Comparison of ENCODE assay signal across 19 mouse cellular contexts in genomic region chr1:98281053-98281770, GRCm38 (mm10).
DNase-seq lines count a peak whose midpoint lies in the region; ATAC-seq and TF ChIP-seq lines count a peak whose summit lies in the region.
"Had no signal": no experiment of that assay in that cellular context is flagged by ENCODE, and none has a peak within 500 bp of the region (broad histone marks: within the 10 kb centered on the region; RNA-seq: fewer than 3 reads in every experiment).

No protein-coding gene starts in this region.

- peak overlapping the region; percentile 54 for H3K27ac ChIP-seq in heart, embryonic 13.5 days (replicated peaks)
- peak overlapping the region; percentile 42 for H3K27ac ChIP-seq in lung, embryonic 15.5 days
- 0 out of 2 replicates have a peak overlapping the region, but pooled peaks have one; percentile 45 for H3K27ac ChIP-seq in forebrain, embryonic 16.5 days (ENCODE audit: low read length)
- peak overlapping the region; percentile 63 for H3K27ac ChIP-seq in midbrain, postnatal 0 days (ENCODE audit: low read depth, low read length)
- H3K27ac ChIP-seq: embryonic facial prominence, embryonic 12.5 days; gastrocnemius, adult 2 months; liver, embryonic 12.5 days had no signal

- no peaks in the 10 kb centered on the region for H3K36me3 ChIP-seq in heart, embryonic 13.5 days
- no peaks in the 10 kb centered on the region for H3K36me3 ChIP-seq in lung, embryonic 15.5 days
- no peaks in the 10 kb centered on the region for H3K36me3 ChIP-seq in forebrain, embryonic 16.5 days (ENCODE audit: control insufficient read depth, insufficient read depth)
- no peaks in the 10 kb centered on the region for H3K36me3 ChIP-seq in midbrain, postnatal 0 days (ENCODE audit: insufficient read depth, low read length)
- H3K36me3 ChIP-seq: embryonic facial prominence, embryonic 12.5 days; liver, embryonic 12.5 days had no signal

- 72% methylated on average over 2 of the region's 2 CpGs for WGBS in heart, embryonic 13.5 days
- WGBS in lung, embryonic 15.5 days = 57% methylated on average over 2 of the region's 2 CpGs
- WGBS in forebrain, embryonic 16.5 days = 61% methylated on average over 2 of the region's 2 CpGs
- 38% methylated on average over 2 of the region's 2 CpGs for WGBS in midbrain, postnatal 0 days

- TF ChIP-seq CTCF in midbrain, postnatal 0 days (IDR thresholded peaks at IDR 0.05) = no peak

- no peak overlapping the region for H3K9ac ChIP-seq in heart, embryonic 13.5 days
- no peak overlapping the region for H3K9ac ChIP-seq in lung, embryonic 15.5 days
- H3K9ac ChIP-seq in forebrain, embryonic 16.5 days (replicated peaks; ENCODE audit: low read depth, low read length) = no peak overlapping the region
- H3K9ac ChIP-seq in midbrain, postnatal 0 days (replicated peaks; ENCODE audit: low read length, poor library complexity, severe bottlenecking) = no peak overlapping the region
- H3K9ac ChIP-seq: embryonic facial prominence, embryonic 12.5 days; liver, embryonic 12.5 days had no signal

- H3K9me3 ChIP-seq in heart, embryonic 13.5 days = no peaks in the 10 kb centered on the region; the same call in 1 of the 2 replicates
- H3K9me3 ChIP-seq in lung, embryonic 15.5 days = no peaks in the 10 kb centered on the region
- no peaks in the 10 kb centered on the region for H3K9me3 ChIP-seq in forebrain, embryonic 16.5 days (ENCODE audit: control insufficient read depth, low read length)
- no peaks in the 10 kb centered on the region for H3K9me3 ChIP-seq in midbrain, postnatal 0 days (ENCODE audit: low read length)
- H3K9me3 ChIP-seq: embryonic facial prominence, embryonic 12.5 days; liver, embryonic 12.5 days; megakaryocyte, embryonic 14.5 days had no signal

- no peak overlapping the region for H3K4me2 ChIP-seq in heart, embryonic 13.5 days
- no peak overlapping the region for H3K4me2 ChIP-seq in lung, embryonic 15.5 days
- H3K4me2 ChIP-seq in forebrain, embryonic 16.5 days (ENCODE audit: low read length) = no peak overlapping the region
- H3K4me2 ChIP-seq in midbrain, postnatal 0 days (ENCODE audit: low read depth, low read length, poor library complexity, severe bottlenecking) = no peak overlapping the region
- H3K4me2 ChIP-seq: embryonic facial prominence, embryonic 12.5 days; liver, embryonic 12.5 days had no signal

- DNase-seq in heart, adult 11 months = no peak
- DNase-seq in lung, postnatal 10 days = no peak
- peak; percentile 34 for DNase-seq in midbrain, postnatal 0 days (ENCODE audit: low spot score)
- no peak for DNase-seq in embryo, embryonic 10.5 days (ENCODE audit: low spot score)
- no peak for DNase-seq in natural killer cell, adult 2 months (ENCODE audit: low spot score in 2 of 2)
- DNase-seq: adrenal gland, postnatal 14 days; cerebellum, postnatal 14 days; gastrocnemius, adult 2 months; kidney, adult 2 months; kidney, postnatal 25 days; left cerebral cortex, postnatal 4 days; retina, postnatal 1 day had no signal

- no peak overlapping the region for H3K4me3 ChIP-seq in heart, embryonic 13.5 days
- H3K4me3 ChIP-seq in lung, embryonic 15.5 days = no peak overlapping the region
- no peak overlapping the region for H3K4me3 ChIP-seq in forebrain, embryonic 16.5 days (replicated peaks; ENCODE audit: low read length)
- H3K4me3 ChIP-seq in midbrain, postnatal 0 days (ENCODE audit: low read depth, low read length) = no peak overlapping the region
- H3K4me3 ChIP-seq: embryonic facial prominence, embryonic 12.5 days; gastrocnemius, adult 2 months; liver, embryonic 12.5 days; megakaryocyte, embryonic 14.5 days had no signal

- no peak for ATAC-seq in heart, embryonic 13.5 days (ENCODE audit: extremely low read depth, insufficient number of reproducible peaks, low FRiP score, low TSS enrichment)
- ATAC-seq in lung, embryonic 15.5 days (ENCODE audit: borderline replicate concordance, extremely low read depth, low FRiP score, low TSS enrichment) = no peak
- peak; percentile 83 for ATAC-seq in forebrain, embryonic 16.5 days
- peak; percentile 84; the same call in 1 of the 2 replicates for ATAC-seq in midbrain, postnatal 0 days (ENCODE audit: low FRiP score)
- ATAC-seq: liver, embryonic 12.5 days; lung, postnatal 0 days had no signal

- no peaks in the 10 kb centered on the region for H3K27me3 ChIP-seq in heart, embryonic 13.5 days (replicated peaks)
- no peaks in the 10 kb centered on the region for H3K27me3 ChIP-seq in lung, embryonic 15.5 days
- no peaks in the 10 kb centered on the region for H3K27me3 ChIP-seq in forebrain, embryonic 16.5 days (replicated peaks; ENCODE audit: control insufficient read depth, insufficient read depth, low read length)
- no peaks in the 10 kb centered on the region for H3K27me3 ChIP-seq in midbrain, postnatal 0 days (ENCODE audit: insufficient read depth, low read length)
- H3K27me3 ChIP-seq: embryonic facial prominence, embryonic 12.5 days; liver, embryonic 12.5 days; megakaryocyte, embryonic 14.5 days had no signal

- H3K4me1 ChIP-seq in heart, embryonic 13.5 days = peaks cover 20% of the 10 kb centered on the region
- H3K4me1 ChIP-seq in lung, embryonic 15.5 days = 0 out of 2 replicates have a peak, but pooled peaks cover 3% of the 10 kb centered on the region
- H3K4me1 ChIP-seq in forebrain, embryonic 16.5 days (replicated peaks; ENCODE audit: control insufficient read depth, insufficient read depth, low read length) = peaks cover 5% of the 10 kb centered on the region
- H3K4me1 ChIP-seq in midbrain, postnatal 0 days (ENCODE audit: insufficient read depth, low read length) = peaks cover 6% of the 10 kb centered on the region; the same call in 1 of the 2 replicates
- H3K4me1 ChIP-seq: embryonic facial prominence, embryonic 12.5 days; liver, embryonic 12.5 days; megakaryocyte, embryonic 14.5 days had no signal

Comparison
In these comparisons a context has a peak if more than half of its experiments do, and no peak if none do; other contexts are left out.
1. ATAC-seq: peak in forebrain, embryonic 16.5 days (single experiment) and midbrain, postnatal 0 days (single experiment); none in heart, embryonic 13.5 days (single experiment) and lung, embryonic 15.5 days (single experiment).
2. Peak in every context shown above with its lines, with median percentiles within 50 percentile points of each other: H3K27ac ChIP-seq.